Mouse (Mus musculus) spleen, embryonic (tissue): ENCODE measurements around the gene Il11.

Source experiments
- CTCF ChIA-PET: fragments of 350-600 bp; sonication (Branson Sonifier 250); formaldehyde crosslinking; loops from one replicate; lab custom pipeline; 2022; lab: Charles Lee

The Il11 gene

GRCm38 (mm10) chr7:4743354-4743753 lies 39.3 kb downstream of the Il11 start:
- CTCF ChIA-PET: no interaction called here

DNA sequence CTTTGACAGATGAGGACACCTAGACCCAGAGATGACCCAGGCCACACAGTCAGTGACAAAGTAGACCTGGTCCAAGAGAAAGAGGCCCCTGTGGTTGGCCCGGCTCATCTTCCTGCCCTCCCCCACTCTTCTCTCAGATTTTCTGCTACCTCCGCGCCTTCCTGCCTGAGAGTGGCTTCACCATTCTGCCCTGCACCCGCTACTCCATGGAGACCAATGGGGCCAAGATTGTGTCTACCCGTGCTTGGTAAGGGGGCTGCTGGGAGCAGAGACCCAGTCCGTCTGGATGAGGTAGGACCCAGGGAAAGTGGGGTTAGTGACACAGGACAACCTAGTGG lies 40.2 kb downstream of the Il11 start:
- CTCF ChIA-PET: no interaction called here

DNA sequence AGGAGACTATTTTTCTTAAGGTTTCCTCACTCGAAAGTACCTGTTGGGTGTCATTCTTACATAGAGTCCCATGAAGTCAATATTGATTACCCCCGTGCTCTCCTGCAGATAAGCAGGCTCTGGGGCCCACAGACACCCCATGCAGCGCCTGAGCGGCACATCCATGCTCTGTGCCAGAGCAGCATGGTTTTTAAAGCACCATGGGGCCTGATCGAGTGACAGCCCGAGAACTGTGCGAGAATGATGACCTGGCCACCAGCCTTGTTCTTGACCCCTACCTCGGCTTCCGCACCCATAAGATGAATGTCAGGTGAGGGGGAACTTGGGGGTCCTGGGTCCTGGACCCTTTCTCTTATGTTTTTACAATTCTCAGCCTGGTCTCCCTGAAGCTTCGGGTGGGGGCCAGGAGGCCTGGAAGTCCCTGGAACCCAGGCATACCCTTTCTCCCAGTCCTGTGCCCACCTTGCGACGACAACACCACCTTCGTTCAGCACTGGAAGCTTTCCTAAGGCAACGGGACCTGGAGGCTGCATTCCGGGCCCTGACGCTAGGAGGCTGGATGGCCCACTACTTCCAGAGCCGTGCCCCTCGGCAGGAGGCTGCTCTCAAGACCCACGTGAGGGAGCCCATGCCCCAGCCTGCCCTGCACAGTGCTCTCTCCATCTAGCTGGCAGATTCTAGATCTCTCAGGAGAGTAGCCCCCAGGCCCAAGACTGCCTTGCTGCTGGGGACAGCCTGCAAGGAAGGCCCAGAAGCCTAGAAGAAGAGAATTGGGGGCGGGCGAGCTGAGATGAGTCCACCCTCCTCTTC lies 40.8 kb downstream of the Il11 start:
- CTCF ChIA-PET: no interaction called here

GRCm38 (mm10) chr7:4741151-4741550 lies 41.5 kb downstream of the Il11 start:
- CTCF ChIA-PET: no interaction called here

GRCm38 (mm10) chr7:4740309-4740727 lies 42.3 kb downstream of the Il11 start:
- CTCF ChIA-PET: interaction anchor here (0.9 kb wide), 1 partner anchor 26 kb away, joined by 3 read pairs; no protein-coding TSS in a partner anchor

DNA sequence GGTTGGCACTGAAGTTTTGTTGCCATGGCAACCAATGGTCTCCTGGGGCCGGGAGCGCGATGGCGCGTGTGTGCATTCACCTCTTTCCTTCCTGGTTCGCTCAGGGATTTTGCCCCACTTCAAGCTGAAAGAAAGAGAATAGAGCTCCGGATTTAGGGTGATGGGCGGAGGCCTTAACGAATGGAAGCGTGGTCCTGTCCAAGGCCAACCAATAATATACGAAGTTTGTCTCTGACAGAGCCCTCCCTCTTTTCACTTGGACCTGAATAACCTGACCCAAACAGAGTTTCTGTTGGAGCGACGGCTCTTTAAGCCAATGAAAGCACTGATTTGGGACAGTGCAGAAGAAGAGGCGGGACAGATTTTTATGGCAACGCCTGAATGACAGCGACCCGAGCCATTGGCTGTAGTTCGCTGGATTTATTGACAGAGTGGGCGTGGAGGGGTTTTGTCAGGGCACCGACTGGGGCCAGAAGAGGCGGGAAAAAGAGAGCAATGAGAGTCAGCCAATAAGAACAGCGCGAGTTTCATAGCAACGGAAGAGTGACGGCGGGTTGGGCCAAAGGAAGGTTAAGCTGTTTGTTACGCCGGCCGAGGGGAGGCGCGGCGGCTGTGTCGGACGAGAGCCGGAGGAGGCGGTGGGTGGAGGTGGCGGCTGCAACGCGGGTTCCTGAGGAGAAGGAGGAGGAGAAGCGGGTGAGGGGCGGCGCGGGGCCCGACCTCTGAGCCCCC lies 42.9 kb downstream of the Il11 start, which contains the start of gene Kmt5c:
Gene Kmt5c, plus strand, starts transcription at position 572 of the 732 bp plus-strand sequence.
- CTCF ChIA-PET: interaction anchor here (0.9 to 1.5 kb wide), 2 partner anchors 26 to 53 kb away, joined by 3 to 4 read pairs; partner anchors contain the start of gene Rpl28

GRCm38 (mm10) chr7:4739041-4739543 lies 43.6 kb downstream of the Il11 start:
- CTCF ChIA-PET: interaction anchor here (1.5 kb wide), 1 partner anchor 54 kb away, joined by 4 read pairs; the partner anchor contains the start of gene Rpl28

GRCm38 (mm10) chr7:4732968-4733392 lies 49.7 kb downstream of the Il11 start:
- CTCF ChIA-PET: interaction anchor here (0.5 kb wide), 1 partner anchor 268 kb away, joined by 3 read pairs; no protein-coding TSS in a partner anchor

GRCm38 (mm10) chr7:4731090-4731489 lies 51.6 kb downstream of the Il11 start:
- CTCF ChIA-PET: interaction anchor here (0.5 kb wide), 1 partner anchor 123 kb away, joined by 3 read pairs; no protein-coding TSS in a partner anchor

GRCm38 (mm10) chr7:4725169-4725568 lies 57.5 kb downstream of the Il11 start, which contains the start of gene Tmem150b:
Gene Tmem150b (minus strand): TSS chr7:4725249.
- CTCF ChIA-PET: no interaction called here

DNA sequence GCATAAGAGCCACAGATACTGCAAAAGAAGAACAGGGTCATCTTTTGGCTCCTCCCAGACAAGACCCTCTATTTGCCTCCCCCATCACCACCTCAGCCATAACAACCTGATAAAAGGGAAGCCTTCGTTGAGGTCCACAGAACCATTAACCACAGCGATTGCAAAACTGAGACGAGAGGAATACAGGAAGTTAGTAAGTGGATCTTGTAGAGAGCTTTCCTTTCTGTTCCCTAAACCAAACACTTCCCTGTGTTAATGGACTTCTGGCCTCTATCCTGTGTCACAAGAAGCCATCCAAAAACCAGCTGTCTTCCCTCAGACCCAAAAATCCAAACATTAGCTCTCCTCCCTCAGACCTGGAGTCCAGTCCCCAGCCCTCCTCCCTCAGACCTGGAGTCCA lies 58.3 kb downstream of the Il11 start:
- CTCF ChIA-PET: no interaction called here

GRCm38 (mm10) chr7:4723508-4723907 lies 59.2 kb downstream of the Il11 start:
- CTCF ChIA-PET: no interaction called here
